Mouse (Mus musculus) limb, embryonic 11.5 days (tissue): ENCODE measurements around the gene Frrs1. TPM values are rescaled to one million over a fixed set of nuclear protein-coding genes. Genes with fewer than 3 reads are reported as not detected.

Source experiments
- ATAC-seq: fragments of 200-750 bp; cut with Nextera tagmentation; 2 replicates; pipeline ENCODE4 v1.8.0; 2017; ENCODE audit warnings: low read depth; ENCODE audit not compliant: insufficient number of reproducible peaks, low FRiP score, low TSS enrichment
- DNase-seq: peaks from one replicate; pipeline ENCODE4 v3.0.0-alpha.2; 2015; ENCODE audit warnings: low spot score
- H3K27ac ChIP-seq: fragments of 300-500 bp; sonication (generic); replicated peaks from 2 replicates; pipeline ENCODE4 v1.5.1; 2014; ENCODE audit warnings: low read depth, mild to moderate bottlenecking, low read length
- H3K27me3 ChIP-seq: fragments of 300-500 bp; sonication (generic); 2 replicates; pipeline ENCODE4 v1.6.1; 2014; ENCODE audit warnings: mild to moderate bottlenecking, low read length, mixed read lengths; ENCODE audit not compliant: control insufficient read depth, insufficient read depth
- H3K36me3 ChIP-seq: fragments of 300-500 bp; sonication (generic); 2 replicates; pipeline ENCODE4 v1.6.1; 2014; ENCODE audit warnings: mild to moderate bottlenecking, low read length, moderate library complexity, mixed read lengths; ENCODE audit not compliant: control insufficient read depth, insufficient read depth
- H3K4me1 ChIP-seq: fragments of 300-500 bp; sonication (generic); 2 replicates; pipeline ENCODE4 v1.6.1; 2014; ENCODE audit warnings: low read length, mixed read lengths; ENCODE audit not compliant: control insufficient read depth, insufficient read depth
- H3K4me2 ChIP-seq: fragments of 300-500 bp; sonication (generic); 2 replicates; pipeline ENCODE4 v1.6.1; 2014; ENCODE audit warnings: low read depth, mild to moderate bottlenecking, moderate library complexity; ENCODE audit not compliant: severe bottlenecking
- H3K4me3 ChIP-seq: fragments of 300-500 bp; sonication (generic); 2 replicates; pipeline ENCODE4 v1.5.1; 2014; ENCODE audit warnings: low read depth, low read length
- H3K9ac ChIP-seq: fragments of 300-500 bp; sonication (generic); 2 replicates; pipeline ENCODE4 v1.6.1; 2014; ENCODE audit warnings: mild to moderate bottlenecking, low read length
- H3K9me3 ChIP-seq: fragments of 300-500 bp; sonication (generic); 2 replicates; pipeline ENCODE4 v1.6.1; 2016; ENCODE audit warnings: low read length; ENCODE audit not compliant: control insufficient read depth
- WGBS: fragments of 180-500 bp; shearing (Covaris S2); extraction: QIAGEN DNeasy Blood & Tissue Kit; methylation state at CpG from one replicate; pipeline ENCODE4 v1.1.7; 2014; 5-methylcytosine and 5-hydroxymethylcytosine counted together
- polyA plus RNA-seq: library from polyadenylated mRNA; unstranded; fragments of >200 nt; fragmentation: Nextera tagmentation; extraction: Ambion mirVana; gene quantifications from 2 replicates; pipeline ENCODE4 v1.2.1, GENCODE M21; 2014

The Frrs1 gene
- polyA plus RNA-seq, 1 experiment from 2014 or later: 10.7 TPM

DNA sequence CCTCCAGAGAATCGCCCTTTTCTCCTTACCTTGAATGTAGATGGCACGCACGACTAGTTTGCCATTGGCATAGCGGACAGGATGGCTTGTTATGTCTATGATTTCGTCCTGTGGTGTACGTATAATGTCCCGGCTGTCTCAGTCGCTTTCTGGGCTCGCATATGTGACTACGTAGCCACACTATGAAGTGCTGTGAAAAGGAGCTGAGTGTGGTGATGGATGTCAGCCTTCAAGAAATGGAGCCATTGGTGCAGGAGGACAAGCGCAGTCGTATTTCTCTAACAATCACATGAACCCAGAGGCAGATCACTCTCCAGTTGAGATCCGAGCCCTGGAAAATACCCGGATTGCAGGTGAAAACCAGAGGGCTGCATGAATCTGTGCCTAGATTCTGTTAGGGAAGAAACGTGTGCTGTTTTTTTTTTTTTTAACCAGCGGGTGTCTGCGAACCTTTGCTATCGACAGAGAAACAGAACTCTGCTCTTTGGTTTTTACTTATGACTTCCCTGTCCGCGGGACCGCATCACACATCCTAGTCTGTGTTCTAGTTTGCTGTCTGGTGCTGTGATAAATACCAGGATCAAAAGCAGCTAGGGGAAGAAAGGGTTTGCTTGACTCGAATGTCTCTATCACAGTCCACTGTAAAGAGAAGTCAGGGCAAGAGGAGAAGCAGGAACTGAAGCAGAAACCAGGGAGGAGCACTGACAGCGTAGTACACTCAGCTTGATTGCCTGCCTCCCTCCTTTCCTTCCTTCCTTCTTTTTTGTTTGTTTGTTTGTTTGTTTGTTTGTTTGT is 22.4 kb upstream of the Frrs1 start:
- no peak overlapping the region for H3K4me2 ChIP-seq
- no peaks in the 10 kb centered on the region for H3K36me3 ChIP-seq
- DNase-seq (no peak), ATAC-seq (no peak)
- no peaks in the 10 kb centered on the region for H3K27me3 ChIP-seq
- no peak overlapping the region for H3K27ac ChIP-seq
- no peaks in the 10 kb centered on the region for H3K4me1 ChIP-seq
- no peak overlapping the region for H3K9ac ChIP-seq
- H3K9me3 ChIP-seq: no peaks in the 10 kb centered on the region
- WGBS: 81% methylated on average over 23 of the region's 23 CpGs
- H3K4me3 ChIP-seq: no peak overlapping the region

DNA sequence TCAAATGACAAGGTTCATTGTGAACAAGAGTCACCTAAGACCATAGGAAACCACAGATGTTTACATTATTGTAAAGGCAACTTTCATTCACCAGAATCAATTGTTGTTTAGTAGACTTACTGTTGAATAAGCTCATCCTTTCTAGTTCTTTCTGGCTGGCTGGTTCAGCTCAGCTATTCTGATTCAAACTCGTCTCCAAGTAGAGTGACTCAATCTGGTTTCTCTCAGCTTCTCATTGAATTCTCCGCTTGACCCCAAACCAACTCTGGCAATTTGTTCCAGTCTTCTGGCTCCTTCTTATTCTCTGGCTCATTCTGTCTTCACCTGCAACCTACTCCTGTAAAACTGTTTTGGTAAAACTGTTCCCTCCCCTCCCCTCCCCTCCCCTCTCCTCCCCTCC is 18.0 kb upstream of the Frrs1 start:
- no peaks in the 10 kb centered on the region for H3K4me1 ChIP-seq
- WGBS: 87% methylated on average over 2 of the region's 2 CpGs
- no peaks in the 10 kb centered on the region for H3K9me3 ChIP-seq
- H3K4me2 ChIP-seq: no peak overlapping the region
- ATAC-seq (no peak), DNase-seq (no peak)
- no peaks in the 10 kb centered on the region for H3K36me3 ChIP-seq
- H3K4me3 ChIP-seq: no peak overlapping the region
- no peak overlapping the region for H3K27ac ChIP-seq
- no peaks in the 10 kb centered on the region for H3K27me3 ChIP-seq
- H3K9ac ChIP-seq: no peak overlapping the region

DNA sequence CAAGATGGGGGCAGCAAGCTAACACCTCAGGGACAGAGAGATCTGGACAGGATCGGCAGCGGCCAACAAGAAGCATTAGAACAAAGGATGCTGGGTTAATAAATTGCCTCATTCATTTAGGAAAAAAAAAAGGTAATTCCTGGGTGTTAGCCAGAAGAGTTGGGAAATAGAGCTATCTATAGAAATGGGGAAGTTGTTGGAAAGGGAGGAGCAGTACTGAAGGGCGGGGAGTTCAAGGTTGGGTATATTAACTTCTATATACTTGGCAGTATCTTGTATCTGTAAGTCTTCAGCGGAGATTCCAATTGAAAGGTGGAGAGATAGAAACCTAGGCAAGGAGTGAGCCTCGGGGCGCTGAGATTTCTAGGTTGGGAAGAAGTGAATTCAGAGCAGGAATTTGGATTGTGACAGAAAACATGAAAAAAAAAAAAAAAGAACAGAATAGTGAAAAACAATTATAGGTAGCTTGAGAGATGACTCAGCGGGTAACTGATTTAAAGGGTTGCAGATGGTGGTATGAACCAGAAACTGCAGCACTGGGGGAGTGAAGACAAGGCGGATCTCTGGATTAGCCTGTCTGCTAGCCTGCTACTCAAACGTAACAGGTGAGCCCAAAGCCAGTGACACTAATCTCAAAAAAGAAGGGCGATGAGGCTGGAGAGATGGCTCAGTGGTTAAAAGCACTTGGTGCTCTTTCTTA is 14.2 kb upstream of the Frrs1 start:
- H3K9me3 ChIP-seq: no peaks in the 10 kb centered on the region
- no peaks in the 10 kb centered on the region for H3K4me1 ChIP-seq
- DNase-seq (no peak), ATAC-seq (no peak)
- H3K9ac ChIP-seq: no peak overlapping the region
- no peak overlapping the region for H3K27ac ChIP-seq
- no peak overlapping the region for H3K4me3 ChIP-seq
- no peak overlapping the region for H3K4me2 ChIP-seq
- no peaks in the 10 kb centered on the region for H3K27me3 ChIP-seq
- 90% methylated on average over 10 of the region's 10 CpGs for WGBS
- no peaks in the 10 kb centered on the region for H3K36me3 ChIP-seq

DNA sequence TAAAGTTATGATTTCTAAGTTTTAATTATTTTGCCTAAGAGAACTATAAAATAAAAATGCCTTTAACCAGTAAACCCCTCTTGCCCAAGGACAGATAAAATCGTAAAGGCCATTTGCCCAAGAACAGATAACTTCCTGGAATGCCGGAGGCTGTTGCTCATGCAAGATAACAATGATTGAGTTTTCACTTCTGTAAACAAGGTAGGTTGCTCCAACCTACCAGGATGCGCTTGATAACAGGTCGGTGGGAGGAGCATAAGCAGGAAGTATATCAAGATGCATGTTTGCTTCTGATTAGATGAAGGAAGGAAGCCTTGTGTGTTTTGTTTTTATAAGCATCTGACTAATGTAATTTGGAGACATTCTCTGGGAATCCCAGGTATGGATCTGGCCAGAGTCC is 13.2 kb upstream of the Frrs1 start:
- ATAC-seq: no peak
- no peaks in the 10 kb centered on the region for H3K27me3 ChIP-seq
- H3K27ac ChIP-seq: no peak overlapping the region
- H3K9ac ChIP-seq: no peak overlapping the region
- WGBS: 77% methylated on average over 4 of the region's 4 CpGs
- H3K9me3 ChIP-seq: no peaks in the 10 kb centered on the region
- DNase-seq: no peak
- no peak overlapping the region for H3K4me2 ChIP-seq
- H3K4me3 ChIP-seq: no peak overlapping the region
- H3K36me3 ChIP-seq: no peaks in the 10 kb centered on the region
- no peaks in the 10 kb centered on the region for H3K4me1 ChIP-seq

DNA sequence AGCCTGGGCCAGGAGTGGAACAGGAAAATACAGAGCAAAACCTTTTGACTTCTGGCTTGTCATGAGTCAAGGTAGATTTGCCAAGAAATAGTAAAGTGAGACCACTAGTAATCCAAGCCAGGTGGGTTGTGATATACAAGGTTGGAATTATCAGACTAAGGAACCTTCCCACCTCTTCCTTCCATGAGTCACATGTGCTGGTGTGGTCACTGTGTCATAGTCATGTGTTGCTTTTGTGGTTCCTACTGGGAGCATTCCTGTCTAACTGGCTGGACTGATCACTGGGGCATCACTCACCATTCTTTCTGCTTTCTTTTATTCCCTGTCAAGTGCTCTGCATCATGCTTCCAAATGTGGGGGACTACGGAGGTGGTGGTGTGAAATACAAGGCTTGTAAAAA is 11.2 kb upstream of the Frrs1 start:
- DNase-seq (no peak), ATAC-seq (no peak)
- Histone ChIP-seq H3K27me3 (no peaks in the 10 kb centered on the region), H3K27ac (no peak overlapping the region), H3K4me3 (no peak overlapping the region), H3K9me3 (no peaks in the 10 kb centered on the region), H3K36me3 (no peaks in the 10 kb centered on the region), H3K4me1 (no peaks in the 10 kb centered on the region), H3K4me2 (no peak overlapping the region), H3K9ac (no peak overlapping the region)
- WGBS: 81% methylated on average over 1 of the region's 1 CpGs

DNA sequence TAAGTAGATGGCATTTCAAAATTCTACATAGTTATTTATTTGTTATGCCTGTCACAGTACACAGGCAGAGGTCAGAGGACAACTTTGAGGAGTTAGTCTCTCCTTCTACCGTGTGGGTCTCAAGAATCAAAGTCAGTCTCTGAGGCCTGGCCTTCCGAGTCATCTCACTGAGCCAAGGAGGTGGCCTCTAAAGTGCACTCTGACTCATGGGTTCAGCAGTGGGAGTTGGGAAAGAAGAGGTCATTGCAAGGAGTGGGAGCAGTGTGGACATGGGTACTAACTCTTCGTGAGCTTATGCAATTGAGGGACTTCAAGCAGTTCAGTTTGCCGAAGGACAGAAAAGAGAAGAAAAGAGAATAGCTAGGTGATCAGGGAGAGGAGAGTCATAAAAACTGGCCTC is 10.3 kb upstream of the Frrs1 start:
- Histone ChIP-seq H3K27ac (no peak overlapping the region), H3K27me3 (no peaks in the 10 kb centered on the region), H3K9ac (no peak overlapping the region), H3K4me1 (no peaks in the 10 kb centered on the region), H3K36me3 (no peaks in the 10 kb centered on the region), H3K4me2 (no peak overlapping the region), H3K4me3 (no peak overlapping the region), H3K9me3 (no peaks in the 10 kb centered on the region)
- WGBS: 83% methylated on average over 4 of the region's 4 CpGs
- no peak for DNase-seq
- no peak for ATAC-seq

DNA sequence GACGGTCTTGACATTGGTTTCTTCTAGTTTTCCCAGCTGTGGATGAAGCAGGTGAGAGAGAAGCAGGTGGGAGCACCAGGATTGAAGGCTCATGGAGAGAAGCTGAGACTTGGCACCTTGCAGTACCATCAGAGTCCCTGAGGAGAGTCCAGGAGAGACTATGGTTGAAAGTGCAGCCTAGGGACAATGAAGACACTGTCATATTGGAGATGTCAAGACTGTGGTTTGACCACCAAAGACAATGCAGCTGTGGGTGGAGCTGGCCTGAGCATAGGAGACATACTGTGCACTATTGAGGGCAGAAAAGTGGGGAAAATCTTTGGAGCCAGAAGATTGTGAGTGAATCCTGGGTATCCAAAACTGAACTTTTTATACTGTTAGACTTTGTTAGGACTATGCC is 8.9 kb upstream of the Frrs1 start:
- Histone ChIP-seq H3K4me1 (no peaks in the 10 kb centered on the region), H3K9me3 (no peaks in the 10 kb centered on the region), H3K9ac (no peak overlapping the region), H3K4me3 (no peak overlapping the region), H3K4me2 (no peak overlapping the region), H3K27ac (no peak overlapping the region), H3K27me3 (no peaks in the 10 kb centered on the region), H3K36me3 (no peaks in the 10 kb centered on the region)
- WGBS: 94% methylated on average over 1 of the region's 1 CpGs
- no peak for ATAC-seq
- DNase-seq: no peak

DNA sequence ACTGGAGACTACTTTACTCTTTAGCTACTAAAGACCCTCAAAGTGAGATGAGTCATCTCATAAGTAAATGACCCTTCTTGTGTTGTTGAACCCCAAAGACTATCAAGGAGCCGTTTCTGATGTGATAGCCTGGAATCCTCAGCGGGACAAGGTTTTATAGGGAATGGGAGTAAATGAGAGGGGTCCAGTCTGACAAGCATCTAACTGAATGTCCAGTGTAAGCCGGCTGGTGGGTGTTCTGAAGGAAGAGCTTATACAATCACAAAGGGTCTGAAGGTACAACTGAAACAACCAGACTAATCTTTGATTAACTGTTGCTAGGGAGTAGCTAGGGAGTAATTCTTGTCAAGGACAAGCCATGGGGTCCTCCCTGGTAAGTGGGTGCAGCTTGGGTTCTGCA is 6.8 kb upstream of the Frrs1 start:
- no peak for ATAC-seq
- Histone ChIP-seq H3K36me3 (no peaks in the 10 kb centered on the region), H3K9me3 (no peaks in the 10 kb centered on the region), H3K4me1 (no peaks in the 10 kb centered on the region), H3K27me3 (no peaks in the 10 kb centered on the region), H3K4me3 (no peak overlapping the region), H3K27ac (no peak overlapping the region), H3K9ac (no peak overlapping the region), H3K4me2 (no peak overlapping the region)
- WGBS: 88% methylated on average over 3 of the region's 3 CpGs
- no peak for DNase-seq
